Mouse (Mus musculus) embryonic fibroblast, embryonic 13.5 days (primary cell): ENCODE measurements around the gene Ftcd.

ENCODE experiments used
- CTCF ChIP-seq: IDR thresholded peaks from 2 replicates; pipeline ENCODE4 v1.5.1; 2011; ENCODE audit warnings: mild to moderate bottlenecking, control low read depth, low read length, moderate library complexity, borderline replicate concordance; ENCODE audit not compliant: insufficient read depth
- POLR2A ChIP-seq: IDR thresholded peaks from 2 replicates; pipeline ENCODE4 v1.6.1; 2011; ENCODE audit warnings: low read depth, mild to moderate bottlenecking, control low read depth, low read length, moderate library complexity

- TF ChIP-seq POLR2A (no peak), CTCF (no peak)
Measured at GRCm38 (mm10) chr10:76623734-76624133, 48.3 kb downstream of the Ftcd start.
